Mouse (Mus musculus): Measurements from ENCODE around the gene Zfp64.

Zfp64 gene

DNA sequence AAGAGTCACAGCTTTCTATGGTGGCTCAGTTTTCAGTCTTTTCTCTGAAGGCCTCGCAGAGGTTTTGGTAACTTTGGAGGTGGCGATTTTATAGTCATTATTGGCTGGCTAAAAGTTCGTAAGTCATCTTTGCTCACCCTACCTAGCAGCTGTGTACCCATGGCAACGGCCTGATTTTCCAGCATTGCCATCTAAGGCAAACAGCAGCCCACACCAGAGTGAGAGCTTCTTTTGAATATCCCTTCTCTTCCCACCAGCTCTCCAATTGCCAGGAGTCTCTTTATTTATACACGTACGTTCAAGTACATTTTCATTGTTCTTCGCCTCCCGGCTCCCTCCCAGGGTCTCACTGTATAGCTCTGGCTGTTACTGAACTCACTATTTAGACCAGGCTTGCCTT lies 59.9 kb downstream of the Zfp64 start:
- in situ Hi-C loops (cut with MseI, MboI) = no loop called here

DNA sequence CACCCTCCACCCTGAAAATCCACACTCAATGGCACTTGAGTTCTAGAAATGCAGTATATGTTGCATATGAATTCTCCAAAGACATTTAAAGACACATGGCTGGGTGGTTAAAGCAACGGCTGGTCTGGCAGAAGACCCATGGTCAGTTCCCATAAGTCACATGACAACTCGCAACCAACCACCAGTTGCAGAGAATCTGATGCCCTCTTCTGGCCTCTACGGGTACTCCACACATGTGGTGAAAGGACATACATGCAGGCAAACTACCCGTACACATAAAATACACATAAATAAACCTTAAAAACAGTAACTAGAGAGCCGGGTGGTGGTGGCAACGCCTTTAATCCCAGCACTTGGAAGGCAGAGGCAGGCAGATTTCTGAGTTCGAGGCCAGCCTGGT lies 60.6 kb downstream of the Zfp64 start:
- in situ Hi-C loops (cut with MseI, MboI) = no loop called here

DNA sequence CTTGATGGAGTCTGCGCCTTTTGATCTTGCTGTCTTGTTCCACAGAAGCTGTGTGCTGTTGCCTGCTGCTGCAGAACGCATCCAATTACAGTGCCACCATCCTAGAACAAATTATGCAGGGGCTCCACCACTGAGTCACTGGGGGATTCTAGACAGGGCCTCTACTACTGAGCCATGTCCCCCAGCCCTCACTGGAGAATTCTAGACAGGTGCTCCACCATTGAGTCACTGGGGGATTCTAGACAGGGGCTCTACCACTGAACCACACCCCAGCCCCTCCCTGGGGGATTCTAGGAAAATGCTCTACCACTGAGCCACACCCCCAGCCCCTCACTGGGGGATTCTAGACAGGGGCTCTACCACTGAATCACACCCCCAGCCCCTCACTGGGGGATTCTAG lies 63.3 kb downstream of the Zfp64 start:
- in situ Hi-C loops (cut with MseI, MboI) = no loop called here

DNA sequence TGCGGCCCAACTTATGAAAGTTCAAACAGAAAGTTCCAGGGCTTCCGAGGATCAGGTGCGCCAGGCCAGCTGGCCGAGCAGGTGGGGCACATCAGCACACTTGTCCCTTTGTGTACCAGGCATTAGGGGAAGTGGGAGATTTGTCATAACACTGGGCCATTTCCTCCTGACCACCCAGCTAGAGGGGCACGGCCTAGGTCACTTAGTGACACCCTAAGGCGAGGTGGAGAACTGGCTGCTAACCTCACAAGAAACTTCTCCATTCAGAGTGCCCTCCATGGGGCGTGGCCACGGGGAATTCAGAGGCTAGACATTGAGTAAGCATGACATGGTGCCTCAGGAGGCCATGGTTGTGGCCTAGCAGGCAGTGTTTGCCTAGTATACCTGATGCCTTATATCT lies 70.7 kb downstream of the Zfp64 start:
- in situ Hi-C loops (cut with MseI, MboI) = no loop called here

DNA sequence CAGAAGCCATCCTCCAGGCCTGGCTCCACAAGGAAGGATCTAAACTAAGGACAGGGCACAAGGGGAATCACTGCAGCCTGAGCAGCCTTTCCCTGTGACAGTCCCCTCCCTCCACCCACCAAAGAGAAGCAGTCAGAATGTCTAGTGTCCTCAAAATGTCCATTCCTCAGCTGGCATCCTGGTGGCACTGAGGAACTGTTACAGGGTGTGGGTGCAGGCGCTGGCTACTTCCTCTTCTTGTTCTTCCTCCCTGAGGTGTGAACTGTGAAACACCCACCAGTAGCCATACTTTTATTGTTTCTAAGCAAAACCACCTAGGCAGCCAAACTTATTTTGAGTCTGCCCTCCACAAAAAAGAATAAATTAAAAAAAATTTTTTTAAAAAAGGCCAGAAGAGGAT lies 72.4 kb downstream of the Zfp64 start:
- in situ Hi-C loops (cut with MseI, MboI) = no loop called here

DNA sequence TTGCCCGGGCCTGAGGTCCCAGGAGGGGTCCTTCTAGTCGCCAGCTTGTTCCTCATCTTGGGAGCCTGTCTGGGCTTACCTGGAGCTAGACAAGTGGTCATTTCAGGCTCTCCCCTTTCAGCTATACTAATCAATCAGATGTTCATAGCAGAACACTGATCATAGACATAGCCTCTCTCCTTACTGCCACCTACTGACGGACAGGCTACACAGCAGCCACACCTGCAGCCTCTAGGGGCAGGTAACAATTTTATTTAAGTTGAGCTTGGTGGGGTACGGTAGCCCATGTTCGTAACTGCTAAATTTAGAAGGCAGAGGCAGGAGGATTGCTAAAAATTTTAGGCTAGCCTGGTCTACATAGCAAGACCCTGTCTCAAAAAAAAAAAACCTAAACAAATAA lies 73.5 kb downstream of the Zfp64 start:
- in situ Hi-C loops (cut with MseI, MboI) = no loop called here

DNA sequence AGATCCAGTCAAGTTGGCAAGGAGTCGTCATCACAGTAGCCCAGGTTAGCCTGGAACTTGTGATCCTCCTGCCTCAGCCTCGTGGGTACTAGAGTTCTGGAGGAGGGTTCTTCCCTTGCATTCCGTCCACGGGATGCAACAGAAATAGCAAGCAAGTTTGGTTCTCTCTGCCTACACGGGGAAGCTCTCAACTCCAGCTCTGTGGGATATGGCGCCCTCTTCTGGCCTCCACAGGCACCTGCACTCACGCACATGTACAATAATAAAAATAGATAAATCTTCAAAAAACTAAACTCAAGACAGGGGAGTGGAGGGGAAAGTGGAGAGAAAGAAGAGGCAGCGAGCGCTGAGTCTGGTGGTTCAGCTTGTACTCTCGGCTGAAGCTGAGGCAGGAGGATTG lies 75.8 kb downstream of the Zfp64 start:
- in situ Hi-C loops (cut with MseI, MboI) = loop anchor here in 1 of 2 experiments (10.0 kb wide), 1 partner anchor 125 kb away; no protein-coding TSS in a partner anchor

DNA sequence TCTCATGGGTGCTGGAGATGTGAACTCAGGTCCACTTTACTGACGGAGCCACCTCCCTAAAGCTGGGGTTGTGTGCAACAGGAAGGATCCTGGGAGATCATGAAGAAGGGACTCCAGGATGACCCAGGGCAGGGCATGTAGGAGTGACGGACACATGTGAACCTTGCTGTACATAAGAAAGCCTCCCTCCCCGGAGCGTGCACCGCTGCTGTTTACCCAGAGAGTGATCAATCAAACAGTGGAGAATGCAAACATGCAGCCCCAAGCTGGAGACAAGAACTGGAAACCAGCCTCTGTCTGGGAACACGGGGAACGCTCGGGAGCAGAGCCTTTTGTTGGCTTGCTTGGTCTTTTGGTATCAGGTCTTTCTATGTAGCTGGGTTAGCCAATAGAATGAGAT lies 76.7 kb downstream of the Zfp64 start:
- in situ Hi-C loops (cut with MseI, MboI) = loop anchor here in 1 of 2 experiments (10.0 kb wide), 1 partner anchor 124 kb away; no protein-coding TSS in a partner anchor

DNA sequence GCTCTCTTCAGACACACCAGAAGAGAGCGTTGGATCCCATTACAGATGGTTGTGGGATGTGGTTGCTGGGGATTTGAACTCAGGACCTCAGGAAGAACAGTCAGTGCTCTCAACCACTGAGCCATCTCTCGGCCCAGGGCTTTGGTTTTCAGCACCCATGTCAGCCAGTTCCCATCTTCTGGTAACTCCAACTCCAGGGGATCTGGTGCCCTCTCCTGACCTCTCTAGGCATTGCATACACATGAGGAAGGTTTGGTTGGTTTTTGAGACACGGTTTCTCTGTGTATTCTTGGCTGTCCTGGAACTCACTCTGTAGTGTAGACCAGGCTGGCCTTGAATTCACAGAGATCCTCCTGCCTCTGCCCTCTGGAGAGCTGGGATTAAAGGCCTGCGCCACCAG lies 77.2 kb downstream of the Zfp64 start:
- in situ Hi-C loops (cut with MseI, MboI) = loop anchor here in 1 of 2 experiments (10.0 kb wide), 1 partner anchor 123 kb away; no protein-coding TSS in a partner anchor

DNA sequence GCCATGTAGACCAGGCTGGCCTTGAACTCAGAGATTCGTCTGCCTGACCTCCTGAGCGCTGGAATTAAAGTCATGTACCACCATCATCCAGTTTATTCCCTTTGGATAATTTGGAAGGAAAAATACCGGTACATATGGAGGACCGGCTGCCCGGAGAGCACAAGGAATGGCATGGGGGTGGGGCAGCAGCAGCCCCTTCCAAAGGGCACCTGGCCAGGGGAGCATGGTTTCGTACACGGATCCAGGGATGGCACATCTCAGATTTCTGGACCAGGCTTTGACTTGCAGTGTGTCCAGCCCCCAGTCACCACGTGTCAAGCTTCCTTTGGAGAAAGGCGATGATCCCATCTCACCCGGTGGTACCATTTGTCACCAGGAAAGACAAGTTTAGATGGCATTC lies 78.8 kb downstream of the Zfp64 start:
- in situ Hi-C loops (cut with MseI, MboI) = loop anchor here in 1 of 2 experiments (10.0 kb wide), 1 partner anchor 122 kb away; no protein-coding TSS in a partner anchor

DNA sequence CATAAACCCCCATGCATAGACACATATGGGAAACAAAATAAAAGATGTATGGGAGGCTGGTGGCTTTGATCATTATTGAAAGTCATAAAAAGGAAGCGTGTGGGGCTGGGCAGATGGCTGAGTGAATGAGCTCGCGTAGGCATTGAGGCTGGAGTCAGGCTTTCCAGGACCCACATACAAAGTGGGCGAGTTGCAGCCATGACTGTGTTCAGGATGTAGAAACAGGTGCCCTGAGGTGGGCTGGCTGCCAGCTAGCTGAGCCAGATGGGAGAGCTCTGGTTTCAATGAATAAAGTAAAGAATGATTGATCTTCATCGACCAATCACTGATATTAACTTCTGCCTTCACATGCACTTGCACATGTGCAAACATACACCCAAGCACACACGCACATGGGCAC lies 80.9 kb downstream of the Zfp64 start:
- in situ Hi-C loops (cut with MseI, MboI) = loop anchor here (10.0 to 25.0 kb wide), 3 partner anchors 112 to 637 kb away; partner anchors contain the start of genes Dpm1 (in 1 of the 2), Gm20716 (in 1 of the 2), Mocs3 (in 1 of the 2) and Sall4 (in 1 of the 2)

DNA sequence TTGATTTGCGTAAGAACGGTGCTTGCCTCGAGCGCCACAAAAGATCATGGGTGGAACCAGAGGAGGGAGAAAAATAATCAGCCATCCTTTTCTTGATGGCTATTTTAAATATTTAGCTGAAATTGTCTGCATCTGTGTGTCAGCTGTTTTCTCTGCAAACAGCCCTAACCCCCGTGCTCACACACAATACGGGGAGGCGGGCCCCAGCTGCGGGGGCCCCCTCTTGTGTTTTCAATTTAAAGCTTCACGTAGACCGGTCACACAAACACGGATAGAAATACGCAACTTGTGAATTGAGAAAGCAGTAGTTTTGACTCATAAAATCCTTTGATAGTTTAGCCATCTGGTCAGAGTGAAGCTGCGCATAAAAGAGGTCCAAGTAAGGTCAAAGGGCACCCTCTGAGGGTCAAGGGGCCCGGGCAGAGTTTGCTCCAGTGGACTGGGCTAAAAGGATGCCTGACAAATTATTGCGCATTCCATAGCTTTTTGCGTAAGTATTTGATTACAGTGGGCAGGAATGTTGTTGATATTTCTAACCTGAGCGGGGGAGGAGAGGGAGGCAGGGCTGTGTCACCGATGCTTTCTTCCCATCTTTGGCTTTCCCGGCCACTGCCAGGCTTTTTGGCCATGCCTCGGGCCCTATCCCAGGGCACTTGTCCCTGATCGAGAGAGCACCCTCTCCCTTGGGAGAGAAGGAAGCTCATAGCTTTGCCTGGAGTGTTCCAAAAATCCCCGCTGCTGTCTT lies 83.4 kb downstream of the Zfp64 start:
- in situ Hi-C loops (cut with MseI, MboI) = loop anchor here (10.0 to 25.0 kb wide), 3 partner anchors 110 to 635 kb away; partner anchors contain the start of genes Dpm1 (in 1 of the 2), Gm20716 (in 1 of the 2), Mocs3 (in 1 of the 2) and Sall4 (in 1 of the 2)

DNA sequence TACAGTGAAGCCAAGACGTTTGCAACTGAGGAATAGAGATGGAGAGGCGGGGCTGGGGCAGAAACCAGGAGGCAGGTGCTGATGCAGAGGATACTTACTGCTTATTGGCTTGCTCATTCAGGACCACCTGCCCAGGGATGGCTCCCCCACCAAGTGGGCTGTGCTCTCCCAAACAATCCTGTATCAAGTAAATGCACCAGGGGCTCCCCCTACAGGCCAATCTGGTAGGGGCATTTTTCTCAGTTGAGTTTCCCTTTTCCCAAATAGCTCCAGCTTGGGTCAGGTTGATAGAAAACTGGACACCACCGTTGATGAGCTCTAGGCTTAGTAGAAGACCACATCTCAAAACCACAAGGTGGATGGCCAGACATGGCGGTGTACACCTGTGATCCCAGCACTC lies 84.9 kb downstream of the Zfp64 start:
- in situ Hi-C loops (cut with MseI, MboI) = loop anchor here (10.0 to 25.0 kb wide), 3 partner anchors 108 to 633 kb away; partner anchors contain the start of genes Dpm1 (in 1 of the 2), Gm20716 (in 1 of the 2), Mocs3 (in 1 of the 2) and Sall4 (in 1 of the 2)

DNA sequence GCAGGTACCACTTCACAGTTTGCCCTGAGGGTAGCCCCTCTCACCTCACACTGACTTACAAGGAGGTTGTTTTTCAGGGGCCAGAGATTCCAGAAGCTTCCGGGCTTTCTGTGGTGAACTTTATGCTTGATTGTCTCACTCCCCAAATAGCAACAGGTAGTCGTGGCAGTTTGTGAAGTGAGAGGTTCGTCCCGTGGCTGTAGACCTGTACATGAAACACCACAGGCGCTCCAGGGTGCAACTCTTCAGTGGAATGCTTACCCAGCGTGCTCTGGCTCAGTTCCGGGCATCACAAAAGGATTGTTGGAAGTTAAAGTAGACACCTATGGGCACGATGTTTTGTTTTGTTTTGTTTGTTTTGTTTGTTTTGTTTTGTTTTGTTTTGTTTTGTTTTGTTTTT lies 88.4 kb downstream of the Zfp64 start:
- in situ Hi-C loops (cut with MseI, MboI) = loop anchor here in 1 of 2 experiments (25.0 kb wide), 2 partner anchors 105 to 630 kb away; partner anchors contain the start of genes Dpm1, Gm20716, Mocs3 and Sall4

DNA sequence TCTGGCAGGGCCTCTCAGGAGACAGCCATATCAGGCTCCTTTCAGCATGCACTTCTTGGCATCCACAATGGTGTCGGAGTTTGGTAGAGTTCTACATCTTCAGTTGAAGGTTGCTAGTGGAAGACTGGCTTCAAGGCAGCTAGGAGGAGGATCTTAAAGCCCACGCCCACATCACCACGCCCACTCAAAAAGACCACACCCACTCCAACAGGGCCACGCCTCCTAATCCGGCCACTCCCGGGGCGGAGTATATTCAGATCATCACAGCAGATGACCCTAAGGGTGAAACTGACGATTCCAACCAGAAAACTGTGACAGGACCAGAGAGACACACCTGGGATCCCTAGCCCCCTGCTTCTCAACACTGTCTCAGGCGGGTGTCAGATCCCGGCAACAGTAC lies 89.0 kb downstream of the Zfp64 start:
- in situ Hi-C loops (cut with MseI, MboI) = loop anchor here in 1 of 2 experiments (25.0 kb wide), 2 partner anchors 104 to 629 kb away; partner anchors contain the start of genes Dpm1, Gm20716, Mocs3 and Sall4

DNA sequence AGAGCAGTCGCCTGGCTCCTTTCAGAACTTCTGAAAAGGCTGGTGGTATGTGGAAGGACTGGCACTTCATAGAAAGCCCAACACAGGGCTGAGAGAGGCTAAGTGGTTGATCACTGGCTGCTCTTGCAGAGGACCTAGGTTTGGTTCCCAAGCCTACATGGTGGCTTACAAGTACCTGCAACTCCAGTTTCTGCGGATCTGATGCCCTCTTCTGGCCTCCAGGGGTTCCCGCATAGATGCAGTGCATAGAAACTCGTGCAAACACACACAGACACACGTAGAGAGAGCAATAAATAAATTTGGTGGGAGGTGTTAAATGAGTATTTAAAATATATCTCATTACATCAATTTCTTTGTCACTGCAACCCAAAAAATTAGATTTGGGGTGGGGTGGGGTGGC lies 90.5 kb downstream of the Zfp64 start:
- in situ Hi-C loops (cut with MseI, MboI) = loop anchor here in 1 of 2 experiments (25.0 kb wide), 2 partner anchors 103 to 628 kb away; partner anchors contain the start of genes Dpm1, Gm20716, Mocs3 and Sall4

DNA sequence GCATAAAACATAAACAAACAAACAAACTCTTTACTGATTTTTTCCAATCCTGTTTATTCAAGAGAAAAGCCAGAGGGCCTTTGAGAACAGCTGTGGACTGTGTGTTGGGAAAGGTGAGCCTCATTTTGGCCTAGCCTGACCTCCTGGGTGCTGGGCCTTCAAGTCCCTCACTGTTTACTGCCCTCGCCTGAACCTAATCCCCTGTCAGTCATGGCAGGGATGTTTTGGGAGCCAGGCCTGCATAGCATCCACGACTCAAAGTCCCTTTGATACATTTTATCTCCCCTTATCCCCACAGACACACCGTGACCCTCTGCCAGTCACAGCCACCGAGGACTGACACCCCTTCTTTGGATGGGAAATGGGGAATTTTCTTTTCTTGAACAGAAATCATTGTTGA lies 92.7 kb downstream of the Zfp64 start:
- in situ Hi-C loops (cut with MseI, MboI) = loop anchor here in 1 of 2 experiments (25.0 kb wide), 2 partner anchors 100 to 625 kb away; partner anchors contain the start of genes Dpm1, Gm20716, Mocs3 and Sall4

DNA sequence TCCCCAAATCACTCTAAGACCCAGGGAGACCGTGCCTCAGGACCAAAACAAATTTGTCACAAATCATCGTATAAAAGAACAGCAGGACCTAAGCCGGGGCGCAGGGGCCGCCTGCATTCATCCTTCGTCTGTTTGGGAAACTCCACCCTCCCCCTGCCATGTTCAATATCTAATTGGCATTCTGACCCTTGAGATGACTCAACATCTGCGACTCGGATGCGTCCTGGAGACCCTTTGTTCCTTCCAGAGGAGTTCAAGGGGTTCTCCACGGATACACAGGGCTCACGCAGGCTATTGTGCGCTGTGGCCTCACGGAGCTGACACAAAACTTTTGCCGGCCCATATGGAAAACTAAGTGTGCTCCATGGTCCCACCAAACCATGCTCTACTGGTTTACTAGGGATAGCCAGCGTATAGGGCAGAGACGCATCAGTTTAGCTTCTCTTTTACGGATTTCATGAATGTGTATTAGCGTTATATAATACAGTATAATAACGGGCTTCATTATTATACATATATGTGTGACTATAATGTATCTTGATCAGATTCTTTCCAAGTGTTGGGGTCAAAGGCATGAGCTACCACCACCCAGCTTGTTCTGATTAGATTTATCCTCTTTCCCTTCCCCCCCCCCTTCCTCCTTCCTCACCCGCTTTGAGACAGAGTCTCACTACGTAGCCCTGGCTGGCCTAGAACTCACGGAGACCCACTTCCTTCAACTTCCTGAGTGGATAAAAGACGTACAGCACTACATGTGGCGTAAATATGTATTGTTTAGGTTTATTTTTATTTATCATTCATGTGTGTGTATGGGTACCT lies 94.3 kb downstream of the Zfp64 start:
- in situ Hi-C loops (cut with MseI, MboI) = loop anchor here in 1 of 2 experiments (25.0 kb wide), 2 partner anchors 99 to 624 kb away; partner anchors contain the start of genes Dpm1, Gm20716, Mocs3 and Sall4

DNA sequence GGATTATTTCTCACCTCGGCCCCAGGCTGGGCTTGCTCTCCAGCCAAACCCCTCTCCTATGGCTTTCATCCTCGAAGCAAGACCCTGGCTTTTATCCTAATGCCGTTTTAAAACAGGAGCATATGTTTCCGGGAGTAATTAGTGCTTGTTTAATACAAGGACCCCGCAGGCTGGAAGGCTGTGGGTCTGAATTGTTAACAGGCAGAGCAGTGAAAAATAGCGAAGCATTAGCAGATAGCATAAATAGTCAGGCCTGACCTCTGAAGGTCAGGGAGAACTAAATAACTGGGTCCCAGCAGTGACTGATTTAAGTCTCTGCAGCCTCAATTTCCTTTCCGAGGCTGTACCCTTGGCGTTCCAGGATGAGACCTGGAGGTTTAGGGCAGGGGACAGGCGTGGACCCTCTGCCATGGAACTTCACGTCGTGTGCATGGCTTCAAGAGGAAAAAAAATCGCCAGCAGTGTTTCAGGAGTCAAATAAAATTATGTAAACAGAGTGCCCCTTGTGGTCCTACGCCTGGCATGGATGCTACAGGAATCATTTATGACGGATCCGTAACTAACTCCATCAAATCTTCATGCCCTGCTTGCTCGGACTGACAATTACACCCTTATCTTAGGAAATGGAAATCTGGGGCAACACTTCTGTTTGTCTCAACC lies 95.2 kb downstream of the Zfp64 start:
- in situ Hi-C loops (cut with MseI, MboI) = loop anchor here in 1 of 2 experiments (25.0 kb wide), 2 partner anchors 98 to 623 kb away; partner anchors contain the start of genes Dpm1, Gm20716, Mocs3 and Sall4

DNA sequence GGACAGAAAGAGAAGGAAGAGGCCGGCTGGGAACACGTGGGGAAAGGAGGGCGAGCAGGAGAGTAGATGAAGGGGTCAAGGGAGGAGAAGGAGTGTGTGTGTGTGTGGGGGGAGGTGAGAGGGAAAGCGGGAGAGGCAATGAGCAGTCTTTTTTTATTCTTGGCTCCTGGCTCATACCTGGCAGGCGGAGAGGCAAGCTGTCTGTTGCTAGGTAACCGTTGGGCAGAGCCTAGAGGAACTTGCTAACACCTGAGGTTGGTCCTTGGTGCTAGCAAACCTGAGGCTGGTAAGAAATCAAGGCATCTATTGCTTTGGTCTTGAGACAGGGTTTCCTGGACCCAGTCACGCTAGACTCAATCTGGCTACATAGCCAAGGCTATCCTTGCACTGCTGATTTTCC lies 98.7 kb downstream of the Zfp64 start:
- in situ Hi-C loops (cut with MseI, MboI) = loop anchor here in 1 of 2 experiments (25.0 kb wide), 2 partner anchors 94 to 619 kb away; partner anchors contain the start of genes Dpm1, Gm20716, Mocs3 and Sall4

Data from mouse trophoblast stem cell (cell line).